Mouse (Mus musculus) lung, adult 2 months (tissue): Measurements from ENCODE around the gene Pacsin3.

Experiments
- CTCF ChIP-seq: fragments of 200-500 bp; IDR thresholded peaks from 2 replicates; pipeline ENCODE4 v1.5.1; 2011; ENCODE audit warnings: mild to moderate bottlenecking, low read length, control low read depth; ENCODE audit not compliant: insufficient read depth
- POLR2A ChIP-seq: fragments of 200-500 bp; IDR thresholded peaks from 2 replicates; pipeline ENCODE4 v1.6.1; 2011; ENCODE audit warnings: low read depth, mild to moderate bottlenecking, control low read depth, low read length, borderline replicate concordance; ENCODE audit errors: extremely low read depth

GRCm38 (mm10) chr2:91213311-91213710 lies 42.4 kb upstream of the Pacsin3 start:
- TF ChIP-seq CTCF (no peak), POLR2A (no peak)
